Mouse (Mus musculus) forebrain, embryonic 12.5 days (tissue): Measurements from ENCODE around the gene Hydin. TPM values are rescaled to one million over a fixed set of nuclear protein-coding genes. Genes with fewer than 3 reads are reported as not detected.
"Not testable (repeated sequence)": the region's sequence is repeated elsewhere in the genome, so short reads cannot be mapped to it uniquely, and the experiment has no call there.

Source experiments
- ATAC-seq: fragments of 200-750 bp; cut with Nextera tagmentation; 2 replicates; pipeline ENCODE4 v1.8.0; 2017; ENCODE audit warnings: moderate TSS enrichment; ENCODE audit not compliant: low FRiP score
- H3K27ac ChIP-seq: fragments of 300-500 bp; sonication (generic); 2 replicates; pipeline ENCODE4 v1.5.1; 2016; ENCODE audit warnings: mild to moderate bottlenecking
- H3K27me3 ChIP-seq: fragments of 300-500 bp; sonication (generic); 2 replicates; pipeline ENCODE4 v1.6.1; 2016; ENCODE audit warnings: mild to moderate bottlenecking
- H3K36me3 ChIP-seq: fragments of 300-500 bp; sonication (generic); replicated peaks from 2 replicates; pipeline ENCODE4 v1.6.1; 2016; ENCODE audit warnings: mild to moderate bottlenecking
- H3K4me1 ChIP-seq: fragments of 300-500 bp; sonication (generic); 2 replicates; pipeline ENCODE4 v1.6.1; 2016
- H3K4me2 ChIP-seq: fragments of 300-500 bp; sonication (generic); 2 replicates; pipeline ENCODE4 v1.6.1; 2016; ENCODE audit warnings: mild to moderate bottlenecking, moderate library complexity
- H3K4me3 ChIP-seq: fragments of 300-500 bp; sonication (generic); replicated peaks from 2 replicates; pipeline ENCODE4 v1.5.1; 2016; ENCODE audit warnings: mild to moderate bottlenecking
- H3K9ac ChIP-seq: fragments of 300-500 bp; sonication (generic); 2 replicates; pipeline ENCODE4 v1.6.1; 2016; ENCODE audit warnings: mild to moderate bottlenecking
- H3K9me3 ChIP-seq: fragments of 300-500 bp; sonication (generic); 2 replicates; pipeline ENCODE4 v1.6.1; 2016
- WGBS: fragments of 180-500 bp; shearing (Covaris S2); methylation state at CpG from one replicate; pipeline ENCODE4 v1.1.7; 2016; 5-methylcytosine and 5-hydroxymethylcytosine counted together
- polyA plus RNA-seq: library from polyadenylated mRNA; unstranded; fragments of >200 nt; fragmentation: Nextera tagmentation; extraction: Ambion mirVana; gene quantifications from 2 replicates; pipeline ENCODE4 v1.2.1, GENCODE M21; 2016

The Hydin gene
- polyA plus RNA-seq, 1 experiment from 2014 or later, result 0.19 TPM

- no peak overlapping the region for H3K9ac ChIP-seq
- WGBS, result 92% methylated on average over 12 of the region's 12 CpGs
- no peaks in the 10 kb centered on the region for H3K27me3 ChIP-seq
- no peaks in the 10 kb centered on the region for H3K9me3 ChIP-seq
- ATAC-seq, result no peak
- H3K27ac ChIP-seq, result no peak overlapping the region
- H3K4me1 ChIP-seq, result no peaks in the 10 kb centered on the region
- H3K4me3 ChIP-seq, result no peak overlapping the region
- no peaks in the 10 kb centered on the region for H3K36me3 ChIP-seq
- no peak overlapping the region for H3K4me2 ChIP-seq
Observed at GRCm38 (mm10) chr8:110340090-110340703, 73.4 kb downstream of the Hydin start.

GRCm38 (mm10) chr8:110345697-110346394, 79.1 kb downstream of the Hydin start:
- no peak for ATAC-seq
- no peaks in the 10 kb centered on the region for H3K4me1 ChIP-seq
- WGBS, result 90% methylated on average over 12 of the region's 12 CpGs
- no peak overlapping the region for H3K9ac ChIP-seq
- H3K4me3 ChIP-seq, result no peak overlapping the region
- H3K27ac ChIP-seq, result no peak overlapping the region
- H3K27me3 ChIP-seq, result no peaks in the 10 kb centered on the region
- no peak overlapping the region for H3K4me2 ChIP-seq
- no peaks in the 10 kb centered on the region for H3K9me3 ChIP-seq
- H3K36me3 ChIP-seq, result no peaks in the 10 kb centered on the region

GRCm38 (mm10) chr8:110346915-110347314, 80.1 kb downstream of the Hydin start:
- Histone ChIP-seq H3K9me3 (no peaks in the 10 kb centered on the region), H3K27ac (no peak overlapping the region), H3K9ac (no peak overlapping the region), H3K27me3 (no peaks in the 10 kb centered on the region), H3K36me3 (no peaks in the 10 kb centered on the region), H3K4me1 (no peaks in the 10 kb centered on the region), H3K4me2 (no peak overlapping the region), H3K4me3 (no peak overlapping the region)
- 82% methylated on average over 1 of the region's 1 CpGs for WGBS
- no peak for ATAC-seq

- no peak for ATAC-seq
- Histone ChIP-seq H3K36me3 (no peaks in the 10 kb centered on the region), H3K4me1 (no peaks in the 10 kb centered on the region), H3K9ac (no peak overlapping the region), H3K9me3 (no peaks in the 10 kb centered on the region), H3K4me2 (no peak overlapping the region), H3K4me3 (no peak overlapping the region), H3K27ac (no peak overlapping the region), H3K27me3 (no peaks in the 10 kb centered on the region)
- 87% methylated on average over 3 of the region's 3 CpGs for WGBS
Observed at GRCm38 (mm10) chr8:110350725-110351124, 83.9 kb downstream of the Hydin start.

- WGBS, result 91% methylated on average over 5 of the region's 5 CpGs
- ATAC-seq, result no peak
- Histone ChIP-seq H3K27me3 (no peaks in the 10 kb centered on the region), H3K4me1 (no peaks in the 10 kb centered on the region), H3K9me3 (no peaks in the 10 kb centered on the region), H3K4me2 (no peak overlapping the region), H3K27ac (no peak overlapping the region), H3K36me3 (no peaks in the 10 kb centered on the region), H3K9ac (no peak overlapping the region), H3K4me3 (no peak overlapping the region)
Observed at GRCm38 (mm10) chr8:110351909-110352308, 85.1 kb downstream of the Hydin start.

GRCm38 (mm10) chr8:110362975-110363374, 96.2 kb downstream of the Hydin start:
- WGBS, result 91% methylated on average over 4 of the region's 4 CpGs
- Histone ChIP-seq H3K4me1 (no peaks in the 10 kb centered on the region), H3K27ac (no peak overlapping the region), H3K36me3 (no peaks in the 10 kb centered on the region), H3K4me3 (no peak overlapping the region), H3K9ac (no peak overlapping the region), H3K27me3 (no peaks in the 10 kb centered on the region), H3K9me3 (no peaks in the 10 kb centered on the region), H3K4me2 (no peak overlapping the region)
- ATAC-seq, result no peak

- no peaks in the 10 kb centered on the region for H3K4me1 ChIP-seq
- no peak overlapping the region for H3K27ac ChIP-seq
- no peak for ATAC-seq
- no peaks in the 10 kb centered on the region for H3K9me3 ChIP-seq
- no peaks in the 10 kb centered on the region for H3K36me3 ChIP-seq
- no peak overlapping the region for H3K4me3 ChIP-seq
- no peak overlapping the region for H3K4me2 ChIP-seq
- 90% methylated on average over 13 of the region's 13 CpGs for WGBS
- no peak overlapping the region for H3K9ac ChIP-seq
- H3K27me3 ChIP-seq, result no peaks in the 10 kb centered on the region
Observed at GRCm38 (mm10) chr8:110372836-110373235, 106.1 kb downstream of the Hydin start.

GRCm38 (mm10) chr8:110373695-110374094, 106.9 kb downstream of the Hydin start:
- Histone ChIP-seq H3K4me3 (no peak overlapping the region), H3K27ac (no peak overlapping the region), H3K27me3 (no peaks in the 10 kb centered on the region), H3K4me1 (no peaks in the 10 kb centered on the region), H3K9ac (no peak overlapping the region), H3K36me3 (no peaks in the 10 kb centered on the region), H3K4me2 (no peak overlapping the region), H3K9me3 (no peaks in the 10 kb centered on the region)
- no peak for ATAC-seq
- 92% methylated on average over 4 of the region's 4 CpGs for WGBS

- Histone ChIP-seq H3K4me3 (no peak overlapping the region), H3K27me3 (no peaks in the 10 kb centered on the region), H3K4me1 (peaks cover 5% of the 10 kb centered on the region), H3K9me3 (no peaks in the 10 kb centered on the region), H3K27ac (no peak overlapping the region), H3K4me2 (no peak overlapping the region), H3K9ac (no peak overlapping the region), H3K36me3 (no peaks in the 10 kb centered on the region)
- WGBS, result 24% methylated on average over 8 of the region's 8 CpGs
- ATAC-seq, result no peak
Observed at GRCm38 (mm10) chr8:110382751-110383150, 116.0 kb downstream of the Hydin start.

- not testable (repeated sequence) for ATAC-seq, H3K27ac ChIP-seq, H3K9ac ChIP-seq, H3K36me3 ChIP-seq, H3K27me3 ChIP-seq, H3K4me3 ChIP-seq, H3K4me2 ChIP-seq, H3K9me3 ChIP-seq, H3K4me1 ChIP-seq
- WGBS, result 90% methylated on average over 6 of the region's 6 CpGs
Observed at GRCm38 (mm10) chr8:110384632-110385031, 117.9 kb downstream of the Hydin start.

GRCm38 (mm10) chr8:110395656-110396055, 128.9 kb downstream of the Hydin start:
- ATAC-seq, result no peak
- no peak overlapping the region for H3K4me2 ChIP-seq
- H3K27ac ChIP-seq, result no peak overlapping the region
- no peak overlapping the region for H3K4me3 ChIP-seq
- H3K36me3 ChIP-seq, result no peaks in the 10 kb centered on the region
- 87% methylated on average over 4 of the region's 4 CpGs for WGBS
- H3K4me1 ChIP-seq, result no peaks in the 10 kb centered on the region
- no peaks in the 10 kb centered on the region for H3K27me3 ChIP-seq
- no peak overlapping the region for H3K9ac ChIP-seq
- no peaks in the 10 kb centered on the region for H3K9me3 ChIP-seq

- 90% methylated on average over 6 of the region's 6 CpGs for WGBS
- H3K4me1 ChIP-seq, result no peaks in the 10 kb centered on the region
Observed at GRCm38 (mm10) chr8:110400536-110400935, 133.8 kb downstream of the Hydin start.

GRCm38 (mm10) chr8:110402311-110402710, 135.5 kb downstream of the Hydin start:
- Histone ChIP-seq H3K4me2 (no peak overlapping the region), H3K9ac (no peak overlapping the region), H3K4me3 (no peak overlapping the region), H3K9me3 (no peaks in the 10 kb centered on the region), H3K27ac (no peak overlapping the region), H3K27me3 (no peaks in the 10 kb centered on the region), H3K4me1 (no peaks in the 10 kb centered on the region), H3K36me3 (no peaks in the 10 kb centered on the region)
- ATAC-seq, result no peak
- WGBS, result 89% methylated on average over 6 of the region's 6 CpGs

More at GRCm38 (mm10) chr8:110400536-110400935, 133.8 kb downstream of the Hydin start:
- Histone ChIP-seq H3K9ac (no peak overlapping the region), H3K36me3 (no peaks in the 10 kb centered on the region), H3K9me3 (no peaks in the 10 kb centered on the region), H3K4me2 (no peak overlapping the region), H3K27ac (no peak overlapping the region), H3K27me3 (no peaks in the 10 kb centered on the region), H3K4me3 (no peak overlapping the region)
- ATAC-seq, result no peak
